Mouse (Mus musculus): Measurements from ENCODE around the gene Rhox4f.
"Not testable (repeated sequence)": the region's sequence is repeated elsewhere in the genome, so short reads cannot be mapped to it uniquely, and the experiment has no call there.

Rhox4f gene

DNA sequence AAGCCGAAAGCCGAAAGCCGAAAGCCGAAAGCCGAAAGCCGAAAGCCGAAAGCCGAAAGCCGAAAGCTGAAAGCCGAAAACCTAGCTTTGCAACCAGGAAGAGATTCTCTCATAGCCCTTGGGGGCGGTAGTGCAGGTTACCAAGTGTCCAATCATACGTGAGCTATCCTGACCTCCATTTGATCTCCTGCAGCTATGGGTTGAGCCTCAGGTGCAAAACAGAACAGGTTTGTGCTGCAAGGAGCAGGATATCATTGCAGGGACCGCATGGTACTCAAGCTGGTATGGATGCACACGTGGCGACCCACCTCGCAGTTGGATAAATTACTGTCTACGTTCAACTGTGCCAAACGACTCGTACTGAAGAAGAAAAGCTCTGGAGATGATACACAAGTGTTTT, at the start of gene Rhox4f:
TSS of gene Rhox4f (minus strand) at position 101 of the 400 bp plus-strand sequence.
- DNase-seq, result not testable (repeated sequence)

DNA sequence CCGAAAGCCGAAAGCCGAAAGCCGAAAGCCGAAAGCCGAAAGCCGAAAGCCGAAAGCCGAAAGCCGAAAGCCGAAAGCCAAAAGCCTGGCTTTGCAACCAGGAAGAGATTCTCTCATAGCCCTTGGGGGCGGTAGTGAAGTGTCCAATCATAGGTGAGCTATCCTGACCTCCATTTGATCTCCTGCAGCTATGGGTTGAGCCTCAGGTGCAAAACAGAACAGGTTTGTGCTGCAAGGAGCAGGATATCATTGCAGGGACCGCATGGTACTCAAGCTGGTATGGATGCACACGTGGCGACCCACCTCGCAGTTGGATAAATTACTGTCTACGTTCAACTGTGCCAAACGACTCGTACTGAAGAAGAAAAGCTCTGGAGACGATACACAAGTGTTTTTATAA, 43.7 kb upstream of the Rhox4f start, which contains the start of gene Rhox4g:
TSS of gene Rhox4g (minus strand) at position 101 of the 400 bp plus-strand sequence.
- not testable (repeated sequence) for DNase-seq

DNA sequence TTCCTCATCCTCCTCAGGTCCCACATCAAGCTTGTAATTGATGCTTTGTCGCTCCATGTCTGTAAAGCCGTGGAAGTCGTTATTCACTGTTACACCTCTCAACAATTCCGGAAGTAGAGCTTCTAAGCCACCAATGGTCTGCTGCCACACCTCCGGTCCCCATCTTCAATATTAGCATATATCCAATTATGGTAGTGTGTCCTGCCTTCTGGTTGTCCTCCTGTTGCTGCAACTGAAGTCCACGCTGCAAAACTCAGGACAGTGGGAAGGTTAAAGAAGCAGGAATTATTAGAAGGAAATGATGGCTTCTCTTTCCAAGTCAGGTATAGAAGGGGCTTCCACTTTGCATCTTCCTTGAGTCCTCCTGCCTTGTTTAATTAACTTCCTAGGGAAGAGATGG, 35.9 kb upstream of the Rhox4f start, which contains the start of gene Rhox2g:
TSS of gene Rhox2g (minus strand) at position 101 of the 400 bp plus-strand sequence.
- DNase-seq, result not testable (repeated sequence)

DNA sequence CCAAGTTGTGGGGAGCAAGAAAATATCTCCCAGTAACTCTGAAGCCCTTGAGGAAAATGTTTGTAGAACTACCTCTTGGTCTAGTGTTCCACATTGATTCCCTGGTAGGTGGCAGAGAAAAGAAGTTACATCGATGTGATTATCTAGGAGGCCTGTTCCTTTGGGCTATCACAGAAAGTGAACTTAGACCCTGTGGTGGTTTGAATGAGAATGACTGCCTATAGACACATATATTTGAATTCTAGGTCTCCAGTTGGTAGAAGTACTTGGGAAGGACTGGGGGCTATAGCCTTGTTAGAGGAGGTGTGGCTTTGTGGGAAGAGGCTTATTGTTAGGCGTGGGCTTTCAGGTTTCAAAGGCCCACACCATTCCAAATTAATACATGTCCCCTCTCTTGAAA, 21.0 kb upstream of the Rhox4f start, which contains the start of gene Rhox3g:
TSS of gene Rhox3g (minus strand) at position 101 of the 400 bp plus-strand sequence.
- not testable (repeated sequence) for DNase-seq

DNA sequence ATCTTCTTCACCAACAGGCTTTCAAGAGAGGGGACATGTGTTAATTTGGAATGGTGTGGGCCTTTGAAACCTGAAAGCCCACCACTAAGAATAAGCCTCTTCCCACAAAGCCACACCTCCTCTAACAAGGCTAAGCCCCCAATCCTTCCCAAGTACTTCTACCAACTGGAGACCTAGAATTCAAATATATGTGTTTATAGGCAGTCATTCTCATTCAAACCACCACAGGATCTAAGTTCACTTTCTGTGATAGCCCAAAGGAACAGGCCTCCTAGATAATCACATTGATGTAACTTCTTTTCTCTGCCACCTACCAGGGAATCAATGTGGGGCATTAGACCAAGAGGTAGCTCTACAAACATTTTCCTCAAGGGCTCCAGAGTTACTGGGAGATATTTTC, 26.8 kb downstream of the Rhox4f start, which contains the start of gene Rhox3f:
TSS of gene Rhox3f (plus strand) at position 301 of the 400 bp plus-strand sequence.
- DNase-seq, result not testable (repeated sequence)

DNA sequence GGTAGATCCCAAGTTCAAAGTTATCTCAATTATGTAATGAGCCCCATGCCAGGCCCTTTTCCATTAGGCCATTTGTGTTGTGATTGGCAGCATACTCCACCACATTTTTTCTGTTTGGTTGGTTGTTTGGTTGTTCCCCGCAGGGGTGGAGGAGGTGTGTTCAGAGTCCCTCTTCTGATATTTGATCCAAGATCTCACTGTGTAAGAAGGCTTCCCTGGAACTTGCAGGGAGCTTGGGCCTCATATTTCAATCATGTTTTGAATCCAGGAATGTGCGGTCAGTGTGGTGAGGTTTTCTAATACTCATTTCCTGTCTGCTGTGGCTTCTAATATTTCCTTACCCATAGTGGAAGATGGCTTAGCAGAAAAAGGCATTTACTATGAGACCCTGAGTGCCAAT, 34.9 kb downstream of the Rhox4f start:
- DNase-seq, result not testable (repeated sequence)

DNA sequence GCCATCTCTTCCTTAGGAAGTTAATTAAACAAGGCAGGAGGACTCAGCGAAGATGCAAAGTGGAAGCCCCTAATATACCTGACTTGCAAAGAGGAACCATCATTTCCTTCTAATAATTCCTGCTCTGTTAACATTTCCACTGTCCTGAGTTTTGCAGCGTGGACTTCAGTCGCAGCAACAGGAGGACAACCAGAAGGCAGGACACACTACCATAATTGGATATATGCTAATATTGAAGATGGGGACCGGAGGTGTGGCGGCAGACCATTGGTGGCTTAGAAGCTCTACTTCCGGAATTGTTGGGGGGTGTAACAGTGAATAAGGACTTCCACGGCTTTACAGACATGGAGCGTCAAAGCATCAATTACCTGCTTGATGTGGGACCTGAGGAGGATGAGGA, 36.4 kb downstream of the Rhox4f start, which contains the start of gene Rhox2f:
TSS of gene Rhox2f (plus strand) at position 301 of the 400 bp plus-strand sequence.
- not testable (repeated sequence) for DNase-seq

DNA sequence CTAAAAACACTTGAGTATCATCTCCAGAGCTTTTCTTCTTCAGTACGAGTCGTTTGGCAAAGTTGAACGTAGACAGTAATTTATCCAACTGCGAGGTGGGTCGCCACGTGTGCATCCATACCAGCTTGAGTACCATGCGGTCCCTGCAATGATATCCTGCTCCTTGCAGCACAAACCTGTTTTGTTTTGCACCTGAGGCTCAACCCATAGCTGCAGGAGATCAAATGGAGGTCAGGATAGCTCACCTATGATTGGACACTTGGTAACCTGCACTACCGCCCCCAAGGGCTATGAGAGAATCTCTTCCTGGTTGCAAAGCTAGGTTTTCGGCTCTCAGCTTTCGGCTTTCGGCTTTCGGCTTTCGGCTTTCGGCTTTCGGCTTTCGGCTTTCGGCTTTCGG, 50.4 kb downstream of the Rhox4f start, which contains the start of gene Rhox4e:
TSS of gene Rhox4e (plus strand) at position 301 of the 400 bp plus-strand sequence.
- not testable (repeated sequence) for DNase-seq
